Mouse (Mus musculus): ENCODE measurements around the gene Borcs6.

- TF ChIP-seq CTCF (IDR thresholded peaks at IDR 0.05; ENCODE audit: extremely low read depth, insufficient read length, insufficient replicate concordance, low read depth, low read length): no peak
- TF ChIP-seq POLR2A (IDR thresholded peaks at IDR 0.05; ENCODE audit: low read depth, low read length): no peak
These were observed 7.7 kb upstream of the Borcs6 start for GRCm38 (mm10) chr11:69051771-69052170.

All from small intestine, adult 2 months (tissue).